Mouse (Mus musculus): Measurements from ENCODE around the gene Hdac9. TPM values are rescaled to one million over a fixed set of nuclear protein-coding genes. Genes with fewer than 3 reads are reported as not detected.

Gene Hdac9
- total and polyA plus RNA-seq, 3 experiments: 0.03 to 0.19 TPM; not detected in 1

DNA sequence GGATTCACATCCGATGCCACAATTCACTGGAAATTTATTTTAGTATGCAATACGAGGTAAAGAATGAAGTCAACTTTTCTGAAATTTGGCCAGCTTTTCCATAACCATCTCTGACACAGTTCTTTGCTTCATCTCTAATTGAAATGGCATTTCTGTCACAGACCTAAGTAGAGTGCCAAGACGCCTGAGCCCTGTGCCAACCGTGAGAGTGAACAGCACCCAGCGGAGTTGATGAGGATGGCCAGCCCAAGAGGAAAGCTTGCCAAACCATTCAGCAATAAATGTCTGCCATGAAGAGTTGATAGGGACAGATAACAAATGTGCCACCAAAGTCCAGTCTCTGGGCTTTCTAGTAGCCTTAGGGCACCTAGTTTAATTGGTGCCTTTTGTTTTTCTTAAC lies 297.8 kb downstream of the Hdac9 start:
- Histone ChIP-seq H3K27ac (ENCODE audit: control insufficient read depth, low read depth, low read length) (no peak overlapping the region), H3K4me3 (ENCODE audit: control insufficient read depth in 1 of 2, insufficient read depth in 1 of 2, low read depth in 2 of 2, low read length in 2 of 2) (no peak overlapping the region), H3K79me2 (ENCODE audit: control insufficient read depth, insufficient read depth, low read length, poor library complexity) (no peaks in the 10 kb centered on the region), H3K4me1 (ENCODE audit: control insufficient read depth in 1 of 2, insufficient read depth in 2 of 2, low read length in 2 of 2) (no peaks in the 10 kb centered on the region), H3K9ac (ENCODE audit: control insufficient read depth, low read depth, low read length, poor library complexity, severe bottlenecking) (no peak overlapping the region), H3K9me3 (replicated peaks; ENCODE audit: insufficient read depth, low read length) (no peaks in the 10 kb centered on the region), H3K36me3 (ENCODE audit: control insufficient read depth in 1 of 2, insufficient read depth in 2 of 2, low read length in 2 of 2) (no peaks in the 10 kb centered on the region), H3K27me3 (ENCODE audit: control insufficient read depth in 1 of 2, insufficient read depth in 2 of 2, low read length in 2 of 2) (no peaks in the 10 kb centered on the region)
- no peak for DNase-seq (ENCODE audit: low read depth, low spot score)
- TF ChIP-seq CTCF (IDR thresholded peaks at IDR 0.05 in 2 of 3, conservative IDR thresholded peaks at IDR 0.05 in 1 of 3; ENCODE audit: control insufficient read depth in 1 of 3, insufficient read depth in 1 of 3, low read depth in 2 of 3, low read length in 3 of 3, poor library complexity in 1 of 3, severe bottlenecking in 1 of 3): no peak
- no peak for TF ChIP-seq GATA1 (IDR thresholded peaks at IDR 0.05; ENCODE audit: low read depth, low read length)
- no peak for TF ChIP-seq TAL1 (IDR thresholded peaks at IDR 0.05; ENCODE audit: low read length)
- no peak for TF ChIP-seq CHD1 (IDR thresholded peaks at IDR 0.05; ENCODE audit: low read depth, low read length)
- TF ChIP-seq BHLHE40 (IDR thresholded peaks at IDR 0.05; ENCODE audit: borderline replicate concordance, low read depth, low read length): no peak

GRCm38 (mm10) chr12:34618321-34618720 lies 298.6 kb downstream of the Hdac9 start:
- H3K27ac ChIP-seq (ENCODE audit: control insufficient read depth, low read depth, low read length): no peak overlapping the region
- H3K4me3 ChIP-seq (ENCODE audit: control insufficient read depth in 1 of 2, insufficient read depth in 1 of 2, low read depth in 2 of 2, low read length in 2 of 2): no peak overlapping the region
- H3K9me3 ChIP-seq (replicated peaks; ENCODE audit: insufficient read depth, low read length): no peaks in the 10 kb centered on the region
- DNase-seq (ENCODE audit: low read depth, low spot score): no peak
- no peaks in the 10 kb centered on the region for H3K36me3 ChIP-seq (ENCODE audit: control insufficient read depth in 1 of 2, insufficient read depth in 2 of 2, low read length in 2 of 2)
- TF ChIP-seq BHLHE40 (IDR thresholded peaks at IDR 0.05; ENCODE audit: borderline replicate concordance, low read depth, low read length) (no peak), ZKSCAN1 (IDR thresholded peaks at IDR 0.05; ENCODE audit: low read depth, low read length) (no peak), E2F4 (IDR thresholded peaks at IDR 0.05; ENCODE audit: borderline replicate concordance, low read depth, low read length) (no peak), TCF12 (IDR thresholded peaks at IDR 0.05; ENCODE audit: low read depth, low read length) (no peak), MAZ (IDR thresholded peaks at IDR 0.05; ENCODE audit: low read depth, low read length) (no peak), CHD1 (IDR thresholded peaks at IDR 0.05; ENCODE audit: low read depth, low read length) (no peak), ZMIZ1 (IDR thresholded peaks at IDR 0.05; ENCODE audit: low read depth, low read length) (no peak), ZNF384 (IDR thresholded peaks at IDR 0.05; ENCODE audit: low read depth, low read length) (no peak), MAX (IDR thresholded peaks at IDR 0.05; ENCODE audit: low read length) (no peak), USF2 (IDR thresholded peaks at IDR 0.05; ENCODE audit: borderline replicate concordance in 1 of 2, insufficient read depth in 1 of 2, low read depth in 1 of 2, low read length in 2 of 2) (no peak), MXI1 (IDR thresholded peaks at IDR 0.05; ENCODE audit: low read depth, low read length) (no peak), UBTF (IDR thresholded peaks at IDR 0.05; ENCODE audit: borderline replicate concordance, insufficient read depth, low read depth, low read length) (no peak), MAFK (IDR thresholded peaks at IDR 0.05; ENCODE audit: borderline replicate concordance, low read depth, low read length) (no peak), POLR2A (IDR thresholded peaks at IDR 0.05; ENCODE audit: control insufficient read depth in 1 of 2, insufficient read depth in 1 of 2, low read depth in 1 of 2, low read length in 2 of 2, poor library complexity in 1 of 2) (no peak)
- no peak overlapping the region for H3K9ac ChIP-seq (ENCODE audit: control insufficient read depth, low read depth, low read length, poor library complexity, severe bottlenecking)
- no peaks in the 10 kb centered on the region for H3K79me2 ChIP-seq (ENCODE audit: control insufficient read depth, insufficient read depth, low read length, poor library complexity)
- H3K4me1 ChIP-seq (ENCODE audit: control insufficient read depth in 1 of 2, insufficient read depth in 2 of 2, low read length in 2 of 2): no peaks in the 10 kb centered on the region
- H3K27me3 ChIP-seq (ENCODE audit: control insufficient read depth in 1 of 2, insufficient read depth in 2 of 2, low read length in 2 of 2): no peaks in the 10 kb centered on the region
